Mouse (Mus musculus) hindbrain, embryonic 10.5 days (tissue): ENCODE measurements at regions not wholly inside any gene's neighbourhood (a gene's known extent, or its start where the extent isn't known, plus 50 kb on each side); places are given as distances from the start of the nearest gene placed in this dataset.

Experiments used
- DNase-seq: peaks from one replicate; pipeline ENCODE4 v3.0.0-alpha.2; 2017; ENCODE audit warnings: low spot score
- H3K27ac ChIP-seq: fragments of 300-500 bp; sonication (generic); 2 replicates; pipeline ENCODE4 v1.5.1; 2016; ENCODE audit warnings: mild to moderate bottlenecking, moderate library complexity
- H3K27me3 ChIP-seq: fragments of 300-500 bp; sonication (generic); 2 replicates; pipeline ENCODE4 v1.6.1; 2016; ENCODE audit warnings: mild to moderate bottlenecking; ENCODE audit not compliant: poor library complexity, insufficient read depth, severe bottlenecking
- H3K36me3 ChIP-seq: fragments of 300-500 bp; sonication (generic); 2 replicates; pipeline ENCODE4 v1.6.1; 2016; ENCODE audit warnings: mild to moderate bottlenecking, moderate library complexity
- H3K4me1 ChIP-seq: fragments of 300-500 bp; sonication (generic); replicated peaks from 2 replicates; pipeline ENCODE4 v1.6.1; 2016; ENCODE audit warnings: mild to moderate bottlenecking
- H3K4me3 ChIP-seq: fragments of 300-500 bp; sonication (generic); 2 replicates; pipeline ENCODE4 v1.5.1; 2016; ENCODE audit warnings: mild to moderate bottlenecking, moderate library complexity
- H3K9me3 ChIP-seq: fragments of 300-500 bp; sonication (generic); 2 replicates; pipeline ENCODE4 v1.6.1; 2016; ENCODE audit warnings: mild to moderate bottlenecking, moderate library complexity
- WGBS: fragments of 180-500 bp; shearing (Covaris S2); methylation state at CpG from one replicate; pipeline ENCODE4 v1.1.7; 2016; 5-methylcytosine and 5-hydroxymethylcytosine counted together

GRCm38 (mm10) chr12:5781276-5781675, 405.8 kb upstream of the Klhl29 start:
- Histone ChIP-seq H3K4me1 (no peaks in the 10 kb centered on the region), H3K9me3 (no peaks in the 10 kb centered on the region), H3K36me3 (no peaks in the 10 kb centered on the region), H3K27ac (no peak overlapping the region), H3K27me3 (no peaks in the 10 kb centered on the region), H3K4me3 (no peak overlapping the region)
- 69% methylated on average over 3 of the region's 3 CpGs for WGBS
- DNase-seq = no peak

GRCm38 (mm10) chr12:5777556-5777955, 402.1 kb upstream of the Klhl29 start:
- no peak for DNase-seq
- no peaks in the 10 kb centered on the region for H3K36me3 ChIP-seq
- no peaks in the 10 kb centered on the region for H3K4me1 ChIP-seq
- no peaks in the 10 kb centered on the region for H3K9me3 ChIP-seq
- H3K27ac ChIP-seq = no peak overlapping the region
- no peak overlapping the region for H3K4me3 ChIP-seq
- H3K27me3 ChIP-seq = no peaks in the 10 kb centered on the region

- WGBS = 78% methylated on average over 5 of the region's 5 CpGs
- Histone ChIP-seq H3K4me3 (no peak overlapping the region), H3K27me3 (no peaks in the 10 kb centered on the region), H3K4me1 (no peaks in the 10 kb centered on the region), H3K9me3 (no peaks in the 10 kb centered on the region), H3K27ac (no peak overlapping the region), H3K36me3 (no peaks in the 10 kb centered on the region)
- DNase-seq = no peak
These were observed 396.0 kb upstream of the Klhl29 start for GRCm38 (mm10) chr12:5771399-5771978.

- DNase-seq = no peak
- Histone ChIP-seq H3K9me3 (no peaks in the 10 kb centered on the region), H3K27ac (no peak overlapping the region), H3K27me3 (no peaks in the 10 kb centered on the region), H3K4me3 (no peak overlapping the region), H3K4me1 (no peaks in the 10 kb centered on the region), H3K36me3 (no peaks in the 10 kb centered on the region)
- 73% methylated on average over 2 of the region's 2 CpGs for WGBS
These were observed 395.0 kb upstream of the Klhl29 start for GRCm38 (mm10) chr12:5770531-5770930.

GRCm38 (mm10) chr12:5764445-5765170, 389.1 kb upstream of the Klhl29 start:
- Histone ChIP-seq H3K9me3 (no peaks in the 10 kb centered on the region), H3K4me3 (no peak overlapping the region), H3K27ac (no peak overlapping the region), H3K36me3 (no peaks in the 10 kb centered on the region), H3K4me1 (peaks cover 12% of the 10 kb centered on the region), H3K27me3 (no peaks in the 10 kb centered on the region)
- WGBS = 48% methylated on average over 6 of the region's 6 CpGs
- no peak for DNase-seq

- no peak for DNase-seq
- Histone ChIP-seq H3K36me3 (no peaks in the 10 kb centered on the region), H3K27me3 (no peaks in the 10 kb centered on the region), H3K4me3 (no peak overlapping the region), H3K27ac (no peak overlapping the region), H3K4me1 (peaks cover 12% of the 10 kb centered on the region), H3K9me3 (no peaks in the 10 kb centered on the region)
- WGBS = 81% methylated on average over 1 of the region's 1 CpGs
These were observed 388.5 kb upstream of the Klhl29 start for GRCm38 (mm10) chr12:5764026-5764425.

GRCm38 (mm10) chr12:5762306-5762927, 386.9 kb upstream of the Klhl29 start:
- H3K27ac ChIP-seq = no peak overlapping the region
- H3K27me3 ChIP-seq = no peaks in the 10 kb centered on the region
- H3K9me3 ChIP-seq = no peaks in the 10 kb centered on the region
- no peak overlapping the region for H3K4me3 ChIP-seq
- peaks cover 12% of the 10 kb centered on the region for H3K4me1 ChIP-seq
- DNase-seq = no peak
- no peaks in the 10 kb centered on the region for H3K36me3 ChIP-seq
- WGBS = 83% methylated on average over 6 of the region's 6 CpGs

GRCm38 (mm10) chr12:5759485-5759884, 384.0 kb upstream of the Klhl29 start:
- H3K4me1 ChIP-seq = peaks cover 8% of the 10 kb centered on the region
- no peak for DNase-seq
- no peak overlapping the region for H3K27ac ChIP-seq
- no peak overlapping the region for H3K4me3 ChIP-seq
- H3K36me3 ChIP-seq = no peaks in the 10 kb centered on the region
- H3K27me3 ChIP-seq = no peaks in the 10 kb centered on the region
- H3K9me3 ChIP-seq = no peaks in the 10 kb centered on the region
- WGBS = 74% methylated on average over 3 of the region's 3 CpGs

GRCm38 (mm10) chr12:5757766-5758165, 382.3 kb upstream of the Klhl29 start:
- Histone ChIP-seq H3K4me3 (no peak overlapping the region), H3K27ac (no peak overlapping the region), H3K9me3 (no peaks in the 10 kb centered on the region), H3K4me1 (no peaks in the 10 kb centered on the region), H3K36me3 (no peaks in the 10 kb centered on the region), H3K27me3 (no peaks in the 10 kb centered on the region)
- 94% methylated on average over 2 of the region's 2 CpGs for WGBS
- DNase-seq = no peak

GRCm38 (mm10) chr12:5757361-5757760, 381.9 kb upstream of the Klhl29 start:
- H3K27ac ChIP-seq = no peak overlapping the region
- no peaks in the 10 kb centered on the region for H3K27me3 ChIP-seq
- no peaks in the 10 kb centered on the region for H3K9me3 ChIP-seq
- no peaks in the 10 kb centered on the region for H3K4me1 ChIP-seq
- DNase-seq = no peak
- WGBS = 89% methylated on average over 4 of the region's 4 CpGs
- no peak overlapping the region for H3K4me3 ChIP-seq
- H3K36me3 ChIP-seq = no peaks in the 10 kb centered on the region

GRCm38 (mm10) chr12:5753831-5754230, 378.3 kb upstream of the Klhl29 start:
- Histone ChIP-seq H3K4me1 (no peaks in the 10 kb centered on the region; the same call in 1 of the 2 replicates), H3K36me3 (no peaks in the 10 kb centered on the region), H3K27me3 (no peaks in the 10 kb centered on the region), H3K27ac (no peak overlapping the region), H3K9me3 (no peaks in the 10 kb centered on the region), H3K4me3 (no peak overlapping the region)
- 73% methylated on average over 1 of the region's 1 CpGs for WGBS
- DNase-seq = no peak

- Histone ChIP-seq H3K27me3 (no peaks in the 10 kb centered on the region), H3K36me3 (no peaks in the 10 kb centered on the region), H3K9me3 (peaks cover 9% of the 10 kb centered on the region), H3K4me3 (no peak overlapping the region), H3K4me1 (no peaks in the 10 kb centered on the region), H3K27ac (no peak overlapping the region)
- no peak for DNase-seq
- 85% methylated on average over 2 of the region's 2 CpGs for WGBS
These were observed 368.7 kb upstream of the Klhl29 start for GRCm38 (mm10) chr12:5744086-5744709.

- peaks cover 6% of the 10 kb centered on the region; the same call in 1 of the 2 replicates for H3K4me1 ChIP-seq
- WGBS = 56% methylated on average over 1 of the region's 1 CpGs
These were observed 360.6 kb upstream of the Klhl29 start for GRCm38 (mm10) chr12:5736066-5736465.

More at GRCm38 (mm10) chr12:5736066-5736465, 360.6 kb upstream of the Klhl29 start:
- no peak overlapping the region for H3K27ac ChIP-seq
- H3K9me3 ChIP-seq = no peaks in the 10 kb centered on the region
- H3K36me3 ChIP-seq = no peaks in the 10 kb centered on the region
- DNase-seq = no peak
- no peaks in the 10 kb centered on the region for H3K27me3 ChIP-seq
- H3K4me3 ChIP-seq = no peak overlapping the region
